Mouse (Mus musculus) cerebellum, postnatal 4 days (tissue): ENCODE results near the gene Pofut2.
"Not testable (repeated sequence)": the region's sequence is repeated elsewhere in the genome, so short reads cannot be mapped to it uniquely, and the experiment has no call there.

Experiments
- DNase-seq, 2 experiments: peaks; one replicate each; pipeline ENCODE4 v3.0.0; 2022; ENCODE audit warnings: low spot score in 2 of 2, mixed read lengths in 1 of 2

The Pofut2 gene

GRCm38 (mm10) chr10:77266281-77266680 is 7.3 kb downstream of the Pofut2 start:
- DNase-seq, result no peak

GRCm38 (mm10) chr10:77267027-77267426 is 8.0 kb downstream of the Pofut2 start:
- DNase-seq, result no peak

GRCm38 (mm10) chr10:77269129-77269528 is 10.1 kb downstream of the Pofut2 start:
- DNase-seq, result no peak

GRCm38 (mm10) chr10:77272980-77273730 is 14.1 kb downstream of the Pofut2 start:
- DNase-seq, result peak in 1 of 2 experiments; percentile 64

DNA sequence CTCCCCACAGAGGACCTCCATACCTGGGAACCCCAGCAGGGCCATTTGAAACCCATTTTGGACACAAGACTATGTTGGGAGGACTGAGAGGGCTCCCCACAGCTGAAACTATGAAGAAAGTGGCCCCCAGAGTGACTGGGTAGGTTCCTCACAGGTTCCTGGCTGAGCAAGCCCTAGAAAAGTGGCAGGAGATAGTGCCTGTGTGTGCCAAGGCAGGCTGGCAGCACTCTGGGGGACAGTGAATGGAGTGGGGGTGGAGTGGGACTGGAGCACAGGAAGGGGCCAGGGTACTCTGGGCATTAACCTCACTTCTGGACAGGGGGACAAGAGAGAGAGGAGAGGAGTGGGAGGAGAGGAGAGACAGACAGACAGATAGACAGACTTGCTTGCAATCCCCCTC is 14.8 kb downstream of the Pofut2 start:
- DNase-seq, result no peak

DNA sequence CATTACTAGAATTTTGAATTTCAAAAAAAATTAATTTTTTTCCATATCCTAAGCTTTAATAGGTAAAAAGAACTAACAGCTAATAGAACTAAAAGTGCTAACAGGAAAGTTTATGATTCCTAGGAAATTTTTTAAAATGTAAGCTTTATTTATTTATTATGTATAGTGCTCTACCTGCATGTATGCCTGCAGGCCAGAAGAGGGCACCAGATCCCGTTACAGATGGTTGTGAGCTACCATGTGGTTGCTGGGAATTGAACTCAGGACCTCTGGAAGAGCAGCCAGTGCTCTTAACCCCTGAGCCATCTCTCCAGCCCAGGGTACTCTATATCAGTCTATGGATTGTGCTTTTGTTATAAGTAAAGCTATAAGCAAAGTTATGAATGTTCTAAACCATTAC is 23.1 kb downstream of the Pofut2 start:
- not testable (repeated sequence) for DNase-seq

- DNase-seq, result peak; percentile 52 to 78
Observed at GRCm38 (mm10) chr10:77282822-77283221, 23.8 kb downstream of the Pofut2 start.

GRCm38 (mm10) chr10:77284832-77285231 is 25.8 kb downstream of the Pofut2 start:
- DNase-seq, result no peak

- DNase-seq, result no peak
Observed at GRCm38 (mm10) chr10:77287626-77288025, 28.6 kb downstream of the Pofut2 start.

DNA sequence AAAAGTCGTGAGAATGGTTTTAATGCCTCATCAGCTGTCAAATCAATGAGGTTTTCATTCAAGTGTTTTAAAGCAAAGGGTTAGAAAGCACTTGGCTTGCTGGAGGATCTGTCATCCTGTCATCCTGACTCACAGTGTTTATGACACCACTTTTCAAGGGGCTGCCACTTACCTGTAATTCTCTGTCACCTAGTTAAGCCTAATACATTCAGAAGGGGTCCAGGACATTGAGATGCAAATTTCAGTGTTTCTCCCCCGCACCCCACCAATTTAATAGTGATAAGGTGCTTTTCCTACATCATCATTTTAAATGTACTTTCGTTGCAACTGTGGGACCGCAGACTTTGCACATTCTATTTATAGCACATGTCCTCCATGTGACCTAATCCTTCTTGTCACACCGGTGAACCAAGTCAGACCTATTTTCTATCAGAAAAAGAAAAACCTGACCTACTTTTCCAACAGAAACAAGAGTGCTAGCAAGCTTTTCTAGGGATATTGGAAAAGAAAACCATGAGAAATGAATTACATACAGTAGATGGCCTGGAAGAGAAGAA is 29.7 kb downstream of the Pofut2 start:
- DNase-seq, result no peak

- no peak for DNase-seq
Observed at GRCm38 (mm10) chr10:77289559-77289958, 30.5 kb downstream of the Pofut2 start.

DNA sequence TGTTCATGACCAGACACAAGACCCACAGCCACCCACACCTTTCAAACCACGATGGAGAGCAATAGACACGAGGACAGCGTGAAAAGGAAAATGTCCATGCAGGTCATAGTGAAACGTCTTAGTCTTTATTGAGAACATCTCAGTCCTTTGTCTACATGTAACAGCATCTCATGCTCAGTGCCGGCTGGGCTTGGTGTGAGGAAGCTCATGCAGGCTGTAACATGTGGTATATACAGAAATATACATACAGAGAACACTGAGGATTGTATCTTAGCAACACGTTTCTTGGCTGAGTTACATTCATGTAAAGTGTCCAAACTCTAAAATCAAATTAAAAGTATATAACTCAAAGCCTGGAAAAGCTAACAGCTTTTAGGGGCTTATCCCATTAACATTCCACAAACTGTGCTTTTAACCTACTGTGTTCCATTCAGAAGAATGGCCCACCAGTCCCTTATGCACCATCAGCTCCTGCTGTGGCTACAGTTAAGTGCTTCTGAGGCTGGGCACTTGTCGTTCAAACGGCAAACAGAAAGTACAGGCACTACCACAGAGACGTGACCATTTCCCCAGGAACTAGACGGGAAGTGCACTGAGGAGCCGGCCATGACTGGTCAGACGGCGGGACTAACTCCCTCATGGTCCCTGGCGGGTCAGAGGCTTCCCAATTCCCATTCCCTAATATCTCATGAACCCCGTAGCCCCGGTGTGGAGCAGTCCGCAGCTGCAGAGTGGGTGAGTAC is 31.8 kb downstream of the Pofut2 start:
- no peak for DNase-seq

GRCm38 (mm10) chr10:77294691-77295090 is 35.7 kb downstream of the Pofut2 start:
- DNase-seq, result peak in 1 of 2 experiments; percentile 18

DNA sequence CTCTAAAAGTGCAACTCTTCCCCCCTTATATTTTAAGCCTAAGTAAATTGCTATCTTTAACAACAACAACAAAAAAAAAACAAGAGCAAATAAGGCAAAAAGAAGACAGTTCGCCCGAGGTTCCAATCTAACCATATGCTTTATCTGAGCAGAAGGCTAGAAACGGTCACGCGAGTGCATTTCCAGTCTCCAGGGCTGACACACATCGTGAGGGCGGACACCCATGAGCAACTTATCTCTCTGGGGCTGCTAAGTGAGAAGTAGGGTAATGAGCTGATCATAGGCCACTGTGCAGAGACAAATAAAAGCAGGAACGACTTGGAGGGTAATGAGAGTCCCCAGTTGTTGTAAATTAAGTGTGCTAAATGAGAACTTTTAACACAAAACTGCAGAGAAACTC is 39.6 kb downstream of the Pofut2 start:
- no peak for DNase-seq

DNA sequence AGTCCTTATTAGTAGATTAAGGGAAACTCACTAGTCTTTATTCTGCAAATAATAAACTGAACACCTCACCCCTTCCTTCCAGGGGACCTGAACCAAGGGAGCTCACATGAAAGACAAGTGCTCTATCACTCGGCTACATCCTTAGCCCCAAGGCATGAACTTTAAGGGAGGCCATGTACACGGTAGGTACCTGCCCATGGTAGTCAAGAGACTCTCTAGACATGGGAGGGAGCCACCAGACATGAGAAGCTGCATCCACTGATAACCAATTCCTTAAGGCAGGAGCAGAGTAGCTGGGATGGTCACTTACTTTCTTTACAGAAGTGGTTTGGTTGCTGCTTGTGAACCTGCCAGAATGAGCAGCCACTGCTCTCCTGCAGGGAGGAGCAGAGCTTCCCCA is 40.2 kb downstream of the Pofut2 start:
- no peak for DNase-seq

DNA sequence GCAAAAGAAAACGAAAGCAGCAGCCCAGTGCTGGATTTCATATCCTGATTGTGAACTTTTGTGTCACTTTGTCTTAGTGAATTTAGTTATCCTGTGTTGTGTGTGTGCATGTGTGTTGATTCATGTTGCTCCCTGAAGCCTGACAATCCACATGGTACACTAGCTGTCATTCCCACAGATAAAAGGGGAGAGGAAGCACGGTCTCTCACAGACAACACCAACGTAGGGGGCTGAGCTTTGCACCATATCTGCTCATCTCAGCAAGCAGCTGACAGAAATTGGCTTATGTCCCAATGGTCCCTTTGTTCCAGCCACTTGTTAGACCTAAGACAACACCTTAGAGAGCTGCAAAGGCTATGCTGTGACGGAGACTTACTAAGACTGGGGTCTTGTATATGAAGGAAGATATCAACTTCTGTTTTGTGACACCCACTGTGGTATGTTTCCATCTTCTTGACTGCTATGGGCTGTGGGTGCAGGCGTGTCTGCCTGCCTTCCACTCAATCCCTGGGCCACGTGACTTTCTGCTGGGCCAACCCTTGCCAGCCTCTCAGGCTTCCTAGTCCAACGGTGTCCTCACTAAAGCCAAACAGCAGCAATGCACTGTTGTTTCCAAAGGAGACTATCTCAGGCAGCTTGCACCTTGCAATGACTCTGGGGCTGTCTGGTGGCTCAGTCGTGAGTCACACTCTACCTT is 41.4 kb downstream of the Pofut2 start:
- no peak for DNase-seq

- DNase-seq, result no peak
Observed at GRCm38 (mm10) chr10:77300934-77301297, 41.9 kb downstream of the Pofut2 start.

DNA sequence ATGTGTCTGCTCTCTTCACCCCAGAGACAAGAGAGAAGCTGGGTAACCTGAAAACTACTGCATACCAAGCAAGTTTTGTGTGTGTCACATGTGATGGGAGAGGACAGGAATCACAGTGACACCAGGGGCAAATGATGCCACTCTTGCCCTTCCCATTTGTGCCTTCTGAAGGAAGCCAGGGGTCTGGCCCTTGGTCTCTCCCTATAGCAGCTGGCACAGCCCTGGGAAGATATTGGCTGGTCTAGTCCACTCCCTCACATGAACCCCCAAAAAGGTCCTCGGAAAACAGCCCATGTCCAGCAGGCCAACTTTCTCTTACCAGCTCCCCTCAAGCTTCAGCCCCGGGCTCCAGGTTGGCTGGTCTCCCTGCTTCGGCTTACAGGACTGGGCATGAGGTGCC is 45.3 kb downstream of the Pofut2 start:
- DNase-seq, result no peak

- DNase-seq, result no peak
Observed at GRCm38 (mm10) chr10:77304840-77305533, 46.0 kb downstream of the Pofut2 start.

DNA sequence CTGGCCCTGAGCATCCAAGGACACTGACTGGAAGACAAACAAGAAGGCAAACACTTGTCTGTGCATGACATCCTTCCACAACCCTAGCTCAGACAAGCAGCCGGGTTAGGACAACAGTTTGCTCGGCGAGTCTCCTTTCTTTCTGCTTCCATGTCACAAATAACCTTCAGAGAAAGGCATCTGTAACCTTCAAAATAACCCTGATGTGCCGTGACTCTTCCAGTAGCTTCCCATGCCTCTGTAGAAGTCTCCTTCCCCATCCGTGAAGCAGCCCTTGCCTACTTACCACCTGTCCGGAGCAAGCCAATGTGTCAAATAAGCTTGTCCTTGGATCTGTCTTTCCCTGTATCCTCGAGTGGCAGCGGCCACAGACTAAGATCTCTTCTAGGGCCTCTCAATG is 46.7 kb downstream of the Pofut2 start:
- DNase-seq, result no peak

DNA sequence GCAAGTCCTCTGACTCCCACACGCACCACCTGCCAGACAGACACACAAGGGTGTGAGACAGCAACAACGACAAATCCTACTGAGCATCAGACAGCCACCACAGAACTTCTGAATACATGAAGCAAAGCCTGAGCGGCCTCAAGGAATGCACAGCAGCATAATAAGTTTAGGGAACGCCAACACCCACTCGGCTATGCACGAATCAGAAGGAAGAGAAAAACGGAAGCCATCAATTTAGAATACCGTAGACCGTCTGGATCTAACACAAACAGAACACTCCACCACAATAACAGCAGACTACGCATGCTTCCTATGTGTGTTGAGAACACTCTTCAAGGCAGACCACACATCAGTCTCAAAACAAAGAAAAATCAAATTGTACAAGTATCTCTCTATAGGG is 50.0 kb downstream of the Pofut2 start:
- no peak for DNase-seq
